Mouse (Mus musculus) kidney, embryonic 16.5 days (tissue): ENCODE measurements around the gene Alk. TPM values are rescaled to one million over a fixed set of nuclear protein-coding genes. Genes with fewer than 3 reads are reported as not detected.
A peak's percentile ranks its signal among the peaks of the same experiment; 100 is the strongest.

Source experiments
- ATAC-seq: fragments of 200-750 bp; cut with Nextera tagmentation; 2 replicates; pipeline ENCODE4 v1.8.0; 2017; ENCODE audit warnings: moderate TSS enrichment; ENCODE audit not compliant: low FRiP score, low TSS enrichment
- H3K27ac ChIP-seq: fragments of 300-500 bp; sonication (generic); 2 replicates; pipeline ENCODE4 v1.5.1; 2014; ENCODE audit warnings: low read length
- H3K27me3 ChIP-seq: fragments of 300-500 bp; sonication (generic); 2 replicates; pipeline ENCODE4 v1.6.1; 2014; ENCODE audit warnings: low read length, control low read depth, mixed read lengths; ENCODE audit not compliant: insufficient read depth
- H3K36me3 ChIP-seq: fragments of 300-500 bp; sonication (generic); 2 replicates; pipeline ENCODE4 v1.6.1; 2014; ENCODE audit warnings: low read length, control low read depth, mixed read lengths; ENCODE audit not compliant: insufficient read depth
- H3K4me1 ChIP-seq: fragments of 300-500 bp; sonication (generic); 2 replicates; pipeline ENCODE4 v1.6.1; 2014; ENCODE audit warnings: low read length, control low read depth, mixed read lengths; ENCODE audit not compliant: insufficient read depth
- H3K4me2 ChIP-seq: fragments of 300-500 bp; sonication (generic); replicated peaks from 2 replicates; pipeline ENCODE4 v1.6.1; 2014; ENCODE audit warnings: low read depth, low read length
- H3K4me3 ChIP-seq: fragments of 300-500 bp; sonication (generic); 2 replicates; pipeline ENCODE4 v1.5.1; 2014; ENCODE audit warnings: mild to moderate bottlenecking, low read length
- H3K9ac ChIP-seq: fragments of 300-500 bp; sonication (generic); replicated peaks from 2 replicates; pipeline ENCODE4 v1.6.1; 2014; ENCODE audit warnings: low read length
- H3K9me3 ChIP-seq: fragments of 300-500 bp; sonication (generic); 2 replicates; pipeline ENCODE4 v1.6.1; 2016; ENCODE audit warnings: low read length, control low read depth
- WGBS: fragments of 180-500 bp; shearing (Covaris S2); extraction: QIAGEN DNeasy Blood & Tissue Kit; methylation state at CpG from one replicate; pipeline ENCODE4 v1.1.7; 2014; 5-methylcytosine and 5-hydroxymethylcytosine counted together
- polyA plus RNA-seq: library from polyadenylated mRNA; unstranded; fragments of >200 nt; fragmentation: Nextera tagmentation; extraction: Ambion mirVana; gene quantifications from 2 replicates; pipeline ENCODE4 v1.2.1, GENCODE M21; 2015

Alk gene
- polyA plus RNA-seq, 1 experiment from 2014 or later, result 0.19 TPM

- H3K4me3 ChIP-seq, result no peak overlapping the region
- no peaks in the 10 kb centered on the region for H3K9me3 ChIP-seq
- H3K9ac ChIP-seq, result no peak overlapping the region
- no peaks in the 10 kb centered on the region for H3K27me3 ChIP-seq
- H3K4me1 ChIP-seq, result no peaks in the 10 kb centered on the region
- H3K27ac ChIP-seq, result no peak overlapping the region
- ATAC-seq, result no peak
- no peak overlapping the region for H3K4me2 ChIP-seq
- no peaks in the 10 kb centered on the region for H3K36me3 ChIP-seq
- WGBS, result 61% methylated on average over 3 of the region's 3 CpGs
Measured at GRCm38 (mm10) chr17:72587671-72588070, 16.8 kb downstream of the Alk start.

GRCm38 (mm10) chr17:72580142-72580541, 24.3 kb downstream of the Alk start:
- 82% methylated on average over 4 of the region's 4 CpGs for WGBS
- Histone ChIP-seq H3K36me3 (no peaks in the 10 kb centered on the region), H3K4me2 (no peak overlapping the region), H3K9ac (no peak overlapping the region), H3K4me1 (no peaks in the 10 kb centered on the region), H3K27ac (no peak overlapping the region), H3K4me3 (no peak overlapping the region), H3K27me3 (no peaks in the 10 kb centered on the region), H3K9me3 (no peaks in the 10 kb centered on the region)
- ATAC-seq, result no peak

- Histone ChIP-seq H3K27me3 (no peaks in the 10 kb centered on the region), H3K4me3 (no peak overlapping the region), H3K9me3 (no peaks in the 10 kb centered on the region), H3K4me2 (no peak overlapping the region), H3K4me1 (no peaks in the 10 kb centered on the region), H3K9ac (no peak overlapping the region), H3K36me3 (no peaks in the 10 kb centered on the region), H3K27ac (no peak overlapping the region)
- ATAC-seq, result no peak
- WGBS, result 85% methylated on average over 9 of the region's 9 CpGs
Measured at GRCm38 (mm10) chr17:72579321-72579720, 25.1 kb downstream of the Alk start.

GRCm38 (mm10) chr17:72571379-72571778, 33.0 kb downstream of the Alk start:
- no peak overlapping the region for H3K27ac ChIP-seq
- ATAC-seq, result no peak
- WGBS, result 80% methylated on average over 2 of the region's 2 CpGs
- H3K27me3 ChIP-seq, result no peaks in the 10 kb centered on the region
- no peaks in the 10 kb centered on the region for H3K36me3 ChIP-seq
- no peaks in the 10 kb centered on the region for H3K4me1 ChIP-seq
- no peak overlapping the region for H3K4me2 ChIP-seq
- H3K4me3 ChIP-seq, result no peak overlapping the region
- H3K9ac ChIP-seq, result no peak overlapping the region
- no peaks in the 10 kb centered on the region for H3K9me3 ChIP-seq

- Histone ChIP-seq H3K27me3 (no peaks in the 10 kb centered on the region), H3K9me3 (no peaks in the 10 kb centered on the region), H3K9ac (no peak overlapping the region), H3K27ac (no peak overlapping the region), H3K4me2 (no peak overlapping the region), H3K4me1 (no peaks in the 10 kb centered on the region), H3K36me3 (no peaks in the 10 kb centered on the region), H3K4me3 (no peak overlapping the region)
- WGBS, result 83% methylated on average over 10 of the region's 10 CpGs
- no peak for ATAC-seq
Measured at GRCm38 (mm10) chr17:72569491-72569890, 34.9 kb downstream of the Alk start.

GRCm38 (mm10) chr17:72563423-72563822, 41.0 kb downstream of the Alk start:
- 0 out of 2 replicates have a peak, but pooled peaks cover 3% of the 10 kb centered on the region for H3K9me3 ChIP-seq
- H3K27ac ChIP-seq, result no peak overlapping the region
- H3K27me3 ChIP-seq, result no peaks in the 10 kb centered on the region
- H3K36me3 ChIP-seq, result no peaks in the 10 kb centered on the region
- no peak overlapping the region for H3K4me3 ChIP-seq
- no peaks in the 10 kb centered on the region for H3K4me1 ChIP-seq
- no peak overlapping the region for H3K9ac ChIP-seq
- H3K4me2 ChIP-seq, result no peak overlapping the region
- 30% methylated on average over 5 of the region's 5 CpGs for WGBS
- ATAC-seq, result peak; percentile 75; the same call in 1 of the 2 replicates

- ATAC-seq, result no peak
- H3K4me3 ChIP-seq, result no peak overlapping the region
- WGBS, result 41% methylated on average over 3 of the region's 3 CpGs
- 0 out of 2 replicates have a peak, but pooled peaks cover 3% of the 10 kb centered on the region for H3K9me3 ChIP-seq
- no peaks in the 10 kb centered on the region for H3K27me3 ChIP-seq
- no peak overlapping the region for H3K4me2 ChIP-seq
- H3K4me1 ChIP-seq, result no peaks in the 10 kb centered on the region
- H3K36me3 ChIP-seq, result no peaks in the 10 kb centered on the region
- no peak overlapping the region for H3K27ac ChIP-seq
- H3K9ac ChIP-seq, result no peak overlapping the region
Measured at GRCm38 (mm10) chr17:72561471-72561870, 43.0 kb downstream of the Alk start.

GRCm38 (mm10) chr17:72560771-72561170, 43.7 kb downstream of the Alk start:
- 77% methylated on average over 1 of the region's 1 CpGs for WGBS
- no peak for ATAC-seq
- H3K4me2 ChIP-seq, result no peak overlapping the region

GRCm38 (mm10) chr17:72557029-72557735, 47.2 kb downstream of the Alk start:
- Histone ChIP-seq H3K27ac (no peak overlapping the region), H3K4me2 (no peak overlapping the region), H3K9me3 (0 out of 2 replicates have a peak, but pooled peaks cover 3% of the 10 kb centered on the region), H3K36me3 (no peaks in the 10 kb centered on the region), H3K4me1 (no peaks in the 10 kb centered on the region), H3K9ac (no peak overlapping the region), H3K27me3 (no peaks in the 10 kb centered on the region), H3K4me3 (no peak overlapping the region)
- whole genome bisulfite sequencing, result 91% methylated on average over 6 of the region's 6 CpGs
- ATAC-seq, result no peak

More at GRCm38 (mm10) chr17:72560771-72561170, 43.7 kb downstream of the Alk start:
- 0 out of 2 replicates have a peak, but pooled peaks cover 3% of the 10 kb centered on the region for H3K9me3 ChIP-seq
- H3K36me3 ChIP-seq, result no peaks in the 10 kb centered on the region
- no peaks in the 10 kb centered on the region for H3K27me3 ChIP-seq
- no peak overlapping the region for H3K4me3 ChIP-seq
- no peak overlapping the region for H3K9ac ChIP-seq
- H3K4me1 ChIP-seq, result no peaks in the 10 kb centered on the region
- no peak overlapping the region for H3K27ac ChIP-seq

- Histone ChIP-seq H3K9me3 (no peaks in the 10 kb centered on the region), H3K27ac (no peak overlapping the region), H3K4me3 (no peak overlapping the region), H3K4me1 (no peaks in the 10 kb centered on the region), H3K27me3 (no peaks in the 10 kb centered on the region), H3K36me3 (no peaks in the 10 kb centered on the region), H3K4me2 (no peak overlapping the region), H3K9ac (no peak overlapping the region)
- ATAC-seq, result no peak
- WGBS, result 80% methylated on average over 4 of the region's 4 CpGs
Measured at GRCm38 (mm10) chr17:72546274-72546673, 58.2 kb downstream of the Alk start.
